Mouse (Mus musculus): Measurements from ENCODE around the gene Pax6. TPM values are rescaled to one million over a fixed set of nuclear protein-coding genes. Genes with fewer than 3 reads are reported as not detected.

Gene Pax6
- 13.0 and 22.3 TPM in 2 replicates for polyA plus RNA-seq (2016; fragmentation: Nextera tagmentation; extraction: Ambion mirVana)

DNA sequence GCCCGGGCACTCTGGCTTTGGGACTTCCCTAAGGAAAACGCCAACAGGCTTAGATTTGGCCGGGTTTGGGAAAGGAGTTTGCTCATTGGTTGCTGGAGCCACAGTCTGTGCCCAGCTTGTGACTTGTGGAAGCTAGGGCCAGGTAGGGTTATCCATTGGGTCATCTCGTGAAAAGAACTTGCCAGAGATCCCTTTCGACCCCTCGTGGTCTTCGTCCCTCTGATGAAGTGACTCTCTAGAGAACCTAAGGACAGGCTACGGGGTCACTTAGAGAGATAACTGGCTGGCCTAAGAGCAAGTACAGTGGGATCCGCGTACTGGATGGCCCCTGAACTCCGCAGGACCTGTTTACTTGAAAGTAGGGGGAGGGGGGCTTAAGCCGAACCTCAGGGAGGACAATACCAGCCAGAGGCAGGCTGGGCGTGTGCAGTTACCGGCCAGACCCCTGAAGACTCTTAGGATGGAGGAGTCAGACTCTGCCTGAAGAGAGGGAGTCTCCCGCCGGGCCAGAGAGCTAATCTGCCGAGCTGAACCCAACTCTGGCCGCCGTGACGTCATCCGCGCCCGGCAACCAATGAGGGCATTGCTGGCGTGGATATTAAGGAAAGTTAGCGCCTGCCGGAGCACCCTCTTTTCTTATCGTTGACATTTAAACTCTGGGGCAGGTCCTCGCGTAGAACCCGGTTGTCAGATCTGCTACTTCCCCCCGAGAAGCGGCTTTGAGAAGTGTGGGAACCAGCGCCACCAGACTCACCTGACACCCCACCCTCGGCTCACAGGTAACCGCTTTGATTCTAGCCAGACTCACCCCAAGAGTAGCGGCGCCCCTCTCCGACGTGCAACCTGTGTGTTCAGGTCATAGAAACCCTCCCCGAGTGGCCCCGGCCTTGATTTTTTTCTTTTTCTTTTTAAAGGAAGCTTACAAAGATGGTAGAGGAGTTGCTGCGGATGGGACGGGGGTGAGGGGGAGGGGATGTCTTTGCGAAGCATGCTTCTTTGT, at the start of gene Pax6:
Gene Pax6, plus strand, starts transcription at position 630 of the 1,000 bp plus-strand sequence.
- peaks cover 100% of the 10 kb centered on the region for H3K27me3 ChIP-seq (replicated peaks; ENCODE audit: low read depth, poor library complexity, severe bottlenecking)
- WGBS, result under 1% methylated on average over 44 of the region's 44 CpGs
- H3K27ac ChIP-seq (replicated peaks), result peak within 1 kb of the TSS; percentile 41; the same call in 1 of the 2 replicates
- no peaks in the 10 kb centered on the region for H3K36me3 ChIP-seq (replicated peaks)
- no peaks in the 10 kb centered on the region for H3K9me3 ChIP-seq
- peak; percentile 66 for DNase-seq (ENCODE audit: low spot score)
- H3K4me3 ChIP-seq, result peak within 1 kb of the TSS; percentile 41
- H3K4me1 ChIP-seq, result peaks cover 47% of the 10 kb centered on the region

DNA sequence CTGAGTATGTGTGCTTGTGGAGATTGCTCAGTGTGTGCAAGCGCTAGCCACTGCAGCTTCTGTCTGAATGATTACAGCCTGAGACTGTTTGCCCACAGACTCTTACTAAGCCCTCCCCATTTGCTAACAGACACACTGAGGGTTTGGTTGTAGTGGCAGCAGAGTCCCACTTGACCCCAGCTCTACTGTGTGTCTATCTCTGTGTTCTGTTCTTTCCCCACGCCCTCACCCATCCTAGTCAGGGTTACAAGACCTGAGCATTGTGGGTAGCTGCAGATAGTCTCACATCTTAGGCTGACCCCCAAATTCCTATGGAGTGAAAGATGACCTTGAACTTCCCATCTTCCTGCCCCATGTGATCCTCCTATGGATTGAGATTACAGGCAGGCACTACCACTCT, 19.8 kb upstream of the Pax6 start:
- H3K27me3 ChIP-seq (replicated peaks; ENCODE audit: low read depth, poor library complexity, severe bottlenecking), result peaks cover 53% of the 10 kb centered on the region
- H3K4me3 ChIP-seq, result no peak overlapping the region
- H3K27ac ChIP-seq (replicated peaks), result no peak overlapping the region
- no peaks in the 10 kb centered on the region for H3K4me1 ChIP-seq
- no peaks in the 10 kb centered on the region for H3K9me3 ChIP-seq
- WGBS, result 91% methylated on average over 2 of the region's 2 CpGs
- no peak for DNase-seq (ENCODE audit: low spot score)
- no peaks in the 10 kb centered on the region for H3K36me3 ChIP-seq (replicated peaks)

DNA sequence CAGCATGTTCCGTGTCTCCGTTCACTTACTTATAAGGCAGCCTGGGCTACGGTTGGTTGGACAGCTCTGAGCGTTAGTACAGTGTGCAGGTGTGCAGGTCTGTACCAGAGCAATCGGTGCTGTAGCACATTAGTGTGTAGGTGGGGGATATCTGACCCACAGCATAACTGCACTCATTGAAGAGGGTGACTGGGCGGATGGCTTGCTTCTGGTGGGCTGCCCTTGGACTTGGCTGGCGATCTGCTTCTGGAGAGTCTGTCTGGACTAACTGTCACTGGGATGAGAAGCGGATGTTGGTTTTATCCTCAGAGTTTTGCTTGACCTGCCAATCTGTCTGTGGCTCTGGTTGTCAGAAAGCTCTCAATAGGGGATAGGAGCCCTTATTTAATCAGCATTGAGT, 12.2 kb upstream of the Pax6 start:
- Histone ChIP-seq H3K4me1 (peaks cover 27% of the 10 kb centered on the region), H3K36me3 (replicated peaks) (no peaks in the 10 kb centered on the region), H3K27me3 (replicated peaks; ENCODE audit: low read depth, poor library complexity, severe bottlenecking) (peaks cover 90% of the 10 kb centered on the region), H3K27ac (replicated peaks) (no peak overlapping the region), H3K9me3 (no peaks in the 10 kb centered on the region), H3K4me3 (no peak overlapping the region)
- WGBS, result 87% methylated on average over 8 of the region's 8 CpGs
- no peak for DNase-seq (ENCODE audit: low spot score)

DNA sequence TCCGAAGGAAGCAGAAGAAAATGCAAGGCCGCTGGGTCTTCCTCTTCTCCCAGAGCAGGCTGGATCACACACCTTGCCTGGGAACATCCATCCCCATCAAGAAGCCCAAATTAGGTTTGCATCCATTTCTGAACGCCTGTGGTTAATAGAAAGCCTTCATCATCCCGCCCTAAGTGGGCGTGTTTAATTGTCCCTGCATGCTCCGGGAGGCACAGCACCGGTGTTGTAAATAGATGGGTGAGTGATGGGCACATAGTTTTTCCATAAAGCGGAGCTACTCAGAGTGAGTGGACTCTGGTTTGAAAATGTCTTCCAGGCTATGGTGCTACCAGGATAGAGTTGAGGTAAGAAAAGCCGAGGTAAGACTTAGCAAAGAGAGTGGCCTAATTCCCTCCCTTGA, 9.3 kb upstream of the Pax6 start:
- no peaks in the 10 kb centered on the region for H3K36me3 ChIP-seq (replicated peaks)
- 5% methylated on average over 9 of the region's 9 CpGs for WGBS
- H3K9me3 ChIP-seq, result no peaks in the 10 kb centered on the region
- peaks cover 95% of the 10 kb centered on the region for H3K27me3 ChIP-seq (replicated peaks; ENCODE audit: low read depth, poor library complexity, severe bottlenecking)
- H3K27ac ChIP-seq (replicated peaks), result no peak overlapping the region
- H3K4me1 ChIP-seq, result peaks cover 31% of the 10 kb centered on the region
- H3K4me3 ChIP-seq, result peak overlapping the region; percentile 43
- DNase-seq (ENCODE audit: low spot score), result peak; percentile 30

DNA sequence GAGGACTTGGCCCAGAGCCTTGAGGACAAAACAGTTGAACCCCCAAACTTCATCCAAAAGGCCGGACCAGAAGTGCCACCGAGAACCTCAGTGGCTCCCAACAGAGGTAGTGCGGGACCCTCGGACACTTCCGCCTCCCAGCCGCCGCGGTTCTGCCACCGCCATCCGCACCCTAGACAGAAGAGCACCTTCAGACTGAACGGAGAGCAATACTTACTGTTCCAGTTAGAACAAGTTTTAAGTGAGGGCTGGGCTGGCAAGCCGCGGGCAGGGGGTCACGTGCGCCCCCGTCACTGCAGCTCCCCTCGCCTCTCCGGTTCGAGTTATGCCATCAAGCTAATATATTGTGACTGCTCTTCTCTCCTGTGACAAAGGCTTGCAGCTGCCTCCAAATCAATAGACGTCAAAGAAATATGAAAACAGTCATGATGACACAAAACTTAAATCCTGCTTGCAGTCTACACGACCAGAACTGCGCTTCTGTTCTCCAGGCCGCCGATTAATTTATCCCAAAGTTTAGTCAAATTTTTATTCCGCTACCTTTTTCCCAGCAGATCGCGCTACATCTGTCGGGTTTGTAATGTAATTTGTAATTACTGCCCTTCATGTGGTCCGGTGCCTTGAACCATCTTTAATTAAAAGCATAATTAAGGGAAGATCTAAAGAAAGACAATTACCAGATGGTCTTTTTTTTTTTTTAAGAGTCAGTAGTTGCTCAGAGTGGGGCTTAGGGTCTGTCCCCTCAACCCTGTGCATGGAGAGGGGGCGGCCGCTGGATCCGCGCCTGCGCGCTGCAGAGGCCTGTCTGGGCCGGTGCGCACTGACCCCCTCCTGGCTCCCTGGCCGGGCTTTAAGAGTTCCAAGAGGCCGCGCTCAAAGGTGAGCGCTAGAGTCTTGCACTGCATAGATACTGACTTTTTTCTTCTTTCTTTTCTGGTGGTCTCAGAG, 8.5 kb upstream of the Pax6 start:
- peaks cover 31% of the 10 kb centered on the region for H3K4me1 ChIP-seq
- H3K27ac ChIP-seq (replicated peaks), result 0 out of 2 replicates have a peak overlapping the region, but pooled peaks have one; percentile 6
- H3K36me3 ChIP-seq (replicated peaks), result no peaks in the 10 kb centered on the region
- WGBS, result under 1% methylated on average over 41 of the region's 41 CpGs
- peak; percentile 69 for DNase-seq (ENCODE audit: low spot score)
- peaks cover 100% of the 10 kb centered on the region for H3K27me3 ChIP-seq (replicated peaks; ENCODE audit: low read depth, poor library complexity, severe bottlenecking)
- peak overlapping the region; percentile 43 for H3K4me3 ChIP-seq
- no peaks in the 10 kb centered on the region for H3K9me3 ChIP-seq

DNA sequence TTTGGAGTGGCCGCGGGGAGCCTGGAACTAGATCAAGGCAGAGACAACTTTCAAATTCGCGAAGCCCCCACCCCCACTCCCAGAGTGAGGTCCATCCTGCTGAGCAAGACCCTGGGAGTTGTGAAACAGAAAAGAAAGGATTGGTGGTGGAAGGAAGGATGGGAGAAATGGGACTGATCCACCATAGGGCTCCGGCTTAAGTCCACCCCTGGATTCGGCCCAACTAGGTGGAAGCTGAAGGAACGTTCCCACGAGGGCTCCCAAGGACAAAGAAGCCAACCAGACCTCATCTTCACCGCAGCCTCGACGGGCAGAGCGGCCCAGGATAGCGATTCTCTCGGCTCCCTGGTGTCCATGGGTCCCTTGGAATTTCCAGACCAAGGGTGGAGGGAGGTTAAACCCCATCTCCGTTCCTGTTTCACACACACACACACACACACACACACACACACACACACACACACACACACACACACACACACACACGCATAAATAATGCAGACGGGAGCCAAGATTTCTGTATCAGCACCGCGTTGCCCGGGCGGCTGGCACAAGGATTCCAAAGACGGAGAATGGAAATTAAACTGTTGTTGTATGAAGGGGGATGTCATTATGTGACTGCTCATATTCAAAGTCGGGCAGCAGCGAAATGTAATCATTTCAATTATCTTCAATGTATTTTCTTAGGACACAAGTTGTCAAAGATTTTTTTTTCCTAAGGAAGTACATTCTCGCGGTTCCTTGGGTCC, 7.7 kb upstream of the Pax6 start:
- peaks cover 100% of the 10 kb centered on the region for H3K27me3 ChIP-seq (replicated peaks; ENCODE audit: low read depth, poor library complexity, severe bottlenecking)
- 0 out of 2 replicates have a peak overlapping the region, but pooled peaks have one; percentile 6 for H3K27ac ChIP-seq (replicated peaks)
- peak overlapping the region; percentile 43 for H3K4me3 ChIP-seq
- no peaks in the 10 kb centered on the region for H3K36me3 ChIP-seq (replicated peaks)
- peak; percentile 61 for DNase-seq (ENCODE audit: low spot score)
- WGBS, result 1% methylated on average over 26 of the region's 26 CpGs
- peaks cover 31% of the 10 kb centered on the region for H3K4me1 ChIP-seq
- no peaks in the 10 kb centered on the region for H3K9me3 ChIP-seq

DNA sequence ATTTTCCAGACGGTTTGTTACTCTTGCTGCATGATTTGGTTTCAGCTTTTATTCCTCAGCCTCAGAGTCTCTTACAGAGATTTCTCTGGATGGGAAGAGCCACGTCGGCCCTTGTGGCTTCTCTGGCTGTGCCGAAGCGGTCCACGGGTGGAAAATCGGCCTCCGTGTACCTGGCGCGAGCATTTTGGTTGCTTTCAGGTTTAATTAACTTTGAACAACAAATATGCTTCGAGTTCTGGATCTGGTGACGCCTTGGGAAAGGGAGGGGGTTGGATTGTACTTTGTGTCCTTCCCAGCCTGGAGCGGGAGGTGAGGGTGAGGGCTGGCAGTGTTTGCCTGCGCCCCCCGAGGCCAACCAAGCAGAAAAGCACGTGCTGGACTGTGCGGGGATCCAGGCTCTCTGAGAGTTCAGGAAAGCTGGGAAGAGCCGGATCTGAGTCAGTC, 7.1 kb upstream of the Pax6 start:
- no peaks in the 10 kb centered on the region for H3K36me3 ChIP-seq (replicated peaks)
- WGBS, result under 1% methylated on average over 18 of the region's 18 CpGs
- peak; percentile 57 for DNase-seq (ENCODE audit: low spot score)
- H3K4me1 ChIP-seq, result peaks cover 32% of the 10 kb centered on the region
- no peaks in the 10 kb centered on the region for H3K9me3 ChIP-seq
- peaks cover 100% of the 10 kb centered on the region for H3K27me3 ChIP-seq (replicated peaks; ENCODE audit: low read depth, poor library complexity, severe bottlenecking)
- H3K27ac ChIP-seq (replicated peaks), result no peak overlapping the region
- no peak overlapping the region for H3K4me3 ChIP-seq

DNA sequence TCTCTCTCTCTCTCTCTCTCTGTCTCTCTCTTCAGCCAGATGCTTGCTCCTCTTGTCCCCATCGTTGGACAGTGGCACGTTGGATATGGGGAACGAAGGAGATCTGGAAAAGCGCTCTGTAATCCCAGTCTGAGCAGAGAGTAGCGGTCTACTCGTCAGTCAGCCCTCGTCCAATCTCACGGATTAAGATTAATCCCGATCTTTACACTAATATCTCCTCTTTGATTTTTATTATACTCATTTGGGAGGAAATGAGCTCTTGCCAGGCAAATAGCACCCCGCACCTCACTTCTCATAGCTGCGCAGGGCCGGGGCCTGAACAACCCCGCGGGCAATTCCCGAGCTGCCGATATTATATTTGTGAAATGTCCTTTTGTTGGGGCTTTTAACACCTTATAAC, 6.6 kb upstream of the Pax6 start:
- no peak for DNase-seq (ENCODE audit: low spot score)
- peaks cover 33% of the 10 kb centered on the region for H3K4me1 ChIP-seq
- no peak overlapping the region for H3K27ac ChIP-seq (replicated peaks)
- H3K27me3 ChIP-seq (replicated peaks; ENCODE audit: low read depth, poor library complexity, severe bottlenecking), result peaks cover 100% of the 10 kb centered on the region
- H3K4me3 ChIP-seq, result no peak overlapping the region
- H3K36me3 ChIP-seq (replicated peaks), result no peaks in the 10 kb centered on the region
- WGBS, result 4% methylated on average over 16 of the region's 16 CpGs
- H3K9me3 ChIP-seq, result no peaks in the 10 kb centered on the region

DNA sequence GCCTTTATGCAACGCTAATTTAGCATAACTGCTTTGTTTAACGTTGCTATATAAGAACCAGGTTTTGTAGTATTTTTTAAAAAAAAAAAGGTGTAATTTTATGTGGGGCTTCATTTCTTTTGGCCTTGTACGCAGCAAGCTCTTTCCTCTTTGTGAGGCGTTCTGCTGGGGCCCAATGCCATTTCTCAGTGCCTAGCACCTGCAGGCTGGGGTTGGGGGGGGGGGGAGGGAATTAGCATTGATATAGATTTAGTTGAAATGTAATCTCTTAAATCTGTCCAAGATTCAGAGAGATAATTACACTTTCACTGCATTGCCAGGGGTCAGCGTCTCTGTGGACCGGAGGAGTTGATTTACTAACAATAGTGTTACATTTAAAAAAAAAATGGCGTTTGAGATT, 6.1 kb upstream of the Pax6 start:
- no peak for DNase-seq (ENCODE audit: low spot score)
- 3% methylated on average over 7 of the region's 7 CpGs for WGBS
- Histone ChIP-seq H3K36me3 (replicated peaks) (no peaks in the 10 kb centered on the region), H3K27ac (replicated peaks) (no peak overlapping the region), H3K27me3 (replicated peaks; ENCODE audit: low read depth, poor library complexity, severe bottlenecking) (peaks cover 100% of the 10 kb centered on the region), H3K9me3 (no peaks in the 10 kb centered on the region), H3K4me3 (no peak overlapping the region), H3K4me1 (peaks cover 34% of the 10 kb centered on the region)

DNA sequence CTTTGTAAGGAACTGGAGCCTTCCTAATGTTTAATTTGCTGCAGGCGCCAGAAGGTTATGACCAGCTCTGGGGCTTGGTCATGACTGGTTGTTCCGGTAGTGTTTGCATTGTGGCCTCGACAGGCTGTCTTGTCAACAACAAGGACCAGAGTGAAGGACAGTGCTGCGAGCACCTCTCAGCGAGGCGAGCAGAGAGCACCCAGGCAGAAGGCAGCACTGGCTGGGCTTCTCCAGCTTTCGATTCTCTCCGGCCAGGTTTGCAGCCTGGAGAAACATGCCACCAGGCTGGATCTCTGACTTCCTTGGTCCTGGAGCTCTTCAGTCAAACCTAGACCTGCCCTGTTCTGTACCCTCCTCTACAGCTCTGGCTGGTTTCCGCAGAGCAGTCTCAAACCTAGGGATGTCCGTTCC, 5.6 kb upstream of the Pax6 start:
- H3K27ac ChIP-seq (replicated peaks), result no peak overlapping the region
- H3K4me3 ChIP-seq, result no peak overlapping the region
- H3K9me3 ChIP-seq, result no peaks in the 10 kb centered on the region
- DNase-seq (ENCODE audit: low spot score), result peak; percentile 42
- H3K27me3 ChIP-seq (replicated peaks; ENCODE audit: low read depth, poor library complexity, severe bottlenecking), result peaks cover 100% of the 10 kb centered on the region
- peaks cover 39% of the 10 kb centered on the region for H3K4me1 ChIP-seq
- 4% methylated on average over 10 of the region's 10 CpGs for WGBS
- H3K36me3 ChIP-seq (replicated peaks), result no peaks in the 10 kb centered on the region

GRCm38 (mm10) chr2:105664996-105665395, 3.7 kb upstream of the Pax6 start:
- Histone ChIP-seq H3K9me3 (no peaks in the 10 kb centered on the region), H3K4me1 (peaks cover 49% of the 10 kb centered on the region), H3K4me3 (no peak overlapping the region), H3K27me3 (replicated peaks; ENCODE audit: low read depth, poor library complexity, severe bottlenecking) (peaks cover 100% of the 10 kb centered on the region), H3K27ac (replicated peaks) (no peak overlapping the region), H3K36me3 (replicated peaks) (no peaks in the 10 kb centered on the region)
- no peak for DNase-seq (ENCODE audit: low spot score)
- 5% methylated on average over 5 of the region's 5 CpGs for WGBS

Measured in embryonic facial prominence, embryonic 10.5 days (tissue).